Mouse (Mus musculus) CH12.LX (cell line): ENCODE data around the gene Zfp618. TPM values are rescaled to one million over a fixed set of nuclear protein-coding genes. Genes with fewer than 3 reads are reported as not detected.

Experiments used
- DNase-seq: peaks from one replicate; pipeline ENCODE4 v3.0.0-alpha.2; 2013; ENCODE audit errors: extremely low read depth
- H3K27ac ChIP-seq: 2 replicates; pipeline ENCODE4 v1.5.1; 2012; ENCODE audit warnings: low read depth, mild to moderate bottlenecking, control low read depth, moderate library complexity; ENCODE audit not compliant: insufficient read depth
- H3K27me3 ChIP-seq: replicated peaks from 2 replicates; pipeline ENCODE3; 2012; ENCODE audit warnings: inconsistent platforms
- H3K36me3 ChIP-seq, 2 experiments: replicated peaks in 1 of 2; 2 replicates each; pipeline versions ENCODE3 to v1.6.1; 2012; ENCODE audit warnings: inconsistent platforms in 1 of 2, low read length in 1 of 2, mild to moderate bottlenecking in 1 of 2, mixed read lengths in 1 of 2, moderate library complexity in 1 of 2; ENCODE audit not compliant: control insufficient read depth in 1 of 2, insufficient read depth in 1 of 2
- H3K4me1 ChIP-seq, 2 experiments: 2 replicates each; pipeline ENCODE4 v1.6.1; 2012; ENCODE audit warnings: inconsistent platforms in 1 of 2, moderate library complexity in 1 of 2; ENCODE audit not compliant: insufficient read depth in 2 of 2, control insufficient read depth in 1 of 2
- H3K4me2 ChIP-seq: 2 replicates; pipeline ENCODE4 v1.6.1; 2012; ENCODE audit warnings: low read depth, mild to moderate bottlenecking, control low read depth; ENCODE audit not compliant: poor library complexity, insufficient read depth, severe bottlenecking
- H3K4me3 ChIP-seq, 3 experiments: fragments of 150-350 bp in 1 of 3; sonication (generic) in 1 of 3; replicated peaks in 1 of 3; 2 replicates each; pipeline versions ENCODE3 to v1.5.1; 2011 to 2012; ENCODE audit warnings: low read depth in 2 of 3, low read length in 2 of 3, mild to moderate bottlenecking in 2 of 3, moderate library complexity in 2 of 3, control low read depth in 1 of 3, improper control_type of control experiment in 1 of 3, inconsistent platforms in 1 of 3, mixed read lengths in 1 of 3; ENCODE audit not compliant: poor library complexity in 1 of 3
- H3K79me2 ChIP-seq: replicated peaks from 2 replicates; pipeline ENCODE4 v1.6.1; 2012; ENCODE audit warnings: mild to moderate bottlenecking, moderate library complexity; ENCODE audit not compliant: control insufficient read depth, poor library complexity, insufficient read depth, severe bottlenecking; ENCODE audit errors: extremely low read depth
- H3K9ac ChIP-seq: 2 replicates; pipeline ENCODE4 v1.6.1; 2012; ENCODE audit warnings: low read depth, mild to moderate bottlenecking, control low read depth, moderate library complexity; ENCODE audit not compliant: insufficient read depth
- H3K9me3 ChIP-seq: replicated peaks from 2 replicates; pipeline ENCODE3; 2012; ENCODE audit warnings: low read length, inconsistent platforms, mixed read lengths
- CHD1 ChIP-seq: IDR thresholded peaks from 2 replicates; pipeline ENCODE4 v1.6.1; 2012; ENCODE audit warnings: low read depth, low read length, improper control_type of control experiment, inconsistent platforms
- CTCF ChIP-seq, 2 experiments: IDR thresholded peaks in 1 of 2; conservative IDR thresholded peaks in 1 of 2; 2 replicates each; pipeline ENCODE4 v1.5.1; 2011 to 2012; ENCODE audit warnings: low read depth in 2 of 2, low read length in 2 of 2, improper control_type of control experiment in 1 of 2, inconsistent platforms in 1 of 2, mild to moderate bottlenecking in 1 of 2, moderate library complexity in 1 of 2
- E2F4 ChIP-seq: IDR thresholded peaks from 2 replicates; pipeline ENCODE4 v1.6.1; 2011; ENCODE audit warnings: low read depth, low read length, improper control_type of control experiment; ENCODE audit not compliant: insufficient replicate concordance
- ELF1 ChIP-seq: IDR thresholded peaks from 2 replicates; pipeline ENCODE4 v1.6.1; 2014; ENCODE audit warnings: low read depth, mild to moderate bottlenecking, inconsistent platforms, low read length, improper control_type of control experiment
- EP300 ChIP-seq: IDR thresholded peaks from 2 replicates; pipeline ENCODE4 v1.6.1; 2011; ENCODE audit warnings: low read length, improper control_type of control experiment
- ETS1 ChIP-seq: conservative IDR thresholded peaks from 2 replicates; pipeline ENCODE4 v1.6.1; 2012; ENCODE audit warnings: low read depth, mild to moderate bottlenecking, inconsistent platforms, low read length, improper control_type of control experiment, moderate library complexity
- GABPA ChIP-seq: IDR thresholded peaks from 2 replicates; pipeline ENCODE4 v1.6.1; 2012; ENCODE audit warnings: low read depth, low read length, improper control_type of control experiment, inconsistent platforms; ENCODE audit not compliant: insufficient replicate concordance
- HCFC1 ChIP-seq: IDR thresholded peaks from 2 replicates; pipeline ENCODE4 v1.6.1; 2012; ENCODE audit warnings: low read depth, mild to moderate bottlenecking, inconsistent platforms, low read length, improper control_type of control experiment
- JUN ChIP-seq: IDR thresholded peaks from 2 replicates; pipeline ENCODE4 v1.6.1; 2011; ENCODE audit warnings: low read depth, mild to moderate bottlenecking, low read length, improper control_type of control experiment, moderate library complexity; ENCODE audit not compliant: insufficient read depth
- JUND ChIP-seq: conservative IDR thresholded peaks from 2 replicates; pipeline ENCODE4 v1.6.1; 2011; ENCODE audit warnings: low read depth, low read length, improper control_type of control experiment
- KAT2A ChIP-seq: IDR thresholded peaks from 2 replicates; pipeline ENCODE4 v1.6.1; 2012; ENCODE audit warnings: low read length, improper control_type of control experiment, inconsistent platforms; ENCODE audit not compliant: insufficient replicate concordance
- MAZ ChIP-seq: IDR thresholded peaks from 2 replicates; pipeline ENCODE4 v1.6.1; 2012; ENCODE audit warnings: low read depth, mild to moderate bottlenecking, inconsistent platforms, low read length, improper control_type of control experiment, moderate library complexity
- MXI1 ChIP-seq: IDR thresholded peaks from 2 replicates; pipeline ENCODE4 v1.6.1; 2011; ENCODE audit warnings: mild to moderate bottlenecking, low read depth, low read length, improper control_type of control experiment
- MYC ChIP-seq: IDR thresholded peaks from 2 replicates; pipeline ENCODE4 v1.6.1; 2011; ENCODE audit warnings: low read depth, mild to moderate bottlenecking, improper control_type of control experiment, low read length
- NELFE ChIP-seq: IDR thresholded peaks from 2 replicates; pipeline ENCODE4 v1.6.1; 2011; ENCODE audit warnings: low read depth, low read length, improper control_type of control experiment
- PAX5 ChIP-seq: IDR thresholded peaks from 2 replicates; pipeline ENCODE4 v1.6.1; 2012; ENCODE audit warnings: low read length, inconsistent platforms, mixed read lengths
- POLR2AphosphoS2 ChIP-seq: IDR thresholded peaks from 2 replicates; pipeline ENCODE4 v1.6.1; 2011; ENCODE audit warnings: low read depth, low read length, improper control_type of control experiment
- SIN3A ChIP-seq: IDR thresholded peaks from 2 replicates; pipeline ENCODE4 v1.6.1; 2012; ENCODE audit warnings: low read length, improper control_type of control experiment, inconsistent platforms
- USF1 ChIP-seq: IDR thresholded peaks from 2 replicates; pipeline ENCODE4 v1.6.1; 2014; ENCODE audit warnings: low read depth, mild to moderate bottlenecking, inconsistent platforms, low read length, improper control_type of control experiment
- USF2 ChIP-seq: conservative IDR thresholded peaks from 2 replicates; pipeline ENCODE4 v1.6.1; 2011; ENCODE audit warnings: low read depth, low read length, improper control_type of control experiment
- ZC3H11A ChIP-seq: IDR thresholded peaks from 2 replicates; pipeline ENCODE4 v1.6.1; 2012; ENCODE audit warnings: low read depth, mild to moderate bottlenecking, inconsistent platforms, low read length, improper control_type of control experiment
- ZNF384 ChIP-seq: IDR thresholded peaks from 2 replicates; pipeline ENCODE4 v1.6.1; 2012; ENCODE audit warnings: low read depth, low read length, improper control_type of control experiment, inconsistent platforms
- dilution Hi-C: fragments of 300-500 bp; cut with MboI; formaldehyde crosslinking; loops from 2 replicates; pipeline ENCODE4 v1.14.3; 2020; ENCODE audit warnings: low sequenced_read_pairs; ENCODE audit not compliant: extremely low pct_unique_long_range_greater_than_20kb, extremely low pct_ligation_motif_present
- in situ Hi-C: fragments of 300-500 bp; cut with MboI; formaldehyde crosslinking; loops from 3 replicates; pipeline ENCODE4 v1.14.3; 2019; ENCODE audit warnings: low sequenced_read_pairs, low pct_ligation_motif_present, low pct_unique_long_range_greater_than_20kb, mixed read lengths
- polyA plus RNA-seq: library from polyadenylated mRNA; unstranded; fragments of >175 nt; gene quantifications from 2 replicates; pipeline ENCODE4 v1.2.1, GENCODE M21; 2012; ENCODE audit warnings: low read depth; ENCODE audit not compliant: insufficient read length
- total RNA-seq, 2 experiments: library from RNA; depleted of rRNA; stranded (reverse); fragments of 300-350 nt in 1 of 2; fragments of >200 nt in 1 of 2; gene quantifications; 2 replicates each; pipeline ENCODE4 v1.2.3; 2012 to 2014

The Zfp618 gene
- total and polyA plus RNA-seq, 3 experiments: not detected

DNA sequence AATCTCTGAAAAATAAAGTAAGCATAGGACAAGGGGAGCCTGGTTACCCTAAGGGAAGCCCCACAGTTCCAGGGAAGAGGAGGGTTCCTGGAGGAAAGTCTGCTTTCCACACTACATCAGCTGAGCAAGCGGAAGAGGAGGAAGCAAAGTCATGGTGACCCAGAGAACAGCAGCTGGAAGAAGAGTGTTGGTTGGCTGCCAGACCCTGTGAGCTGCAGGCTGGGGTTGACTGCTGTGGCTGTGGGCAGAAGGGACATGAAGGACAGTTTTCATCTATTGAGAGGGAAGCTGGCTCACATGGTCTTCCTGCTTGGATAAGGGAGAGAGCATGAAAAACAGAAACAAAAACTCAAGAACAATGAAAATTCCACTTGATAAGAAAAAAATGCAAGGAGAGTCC lies 132.2 kb downstream of the Zfp618 start:
- H3K36me3 ChIP-seq: no peaks in the 10 kb centered on the region
- peaks cover 76% of the 10 kb centered on the region for H3K27me3 ChIP-seq
- TF ChIP-seq SIN3A (no peak), NELFE (no peak), ELF1 (no peak), USF2 (no peak), MAZ (no peak), HCFC1 (no peak)
- no peak overlapping the region for H3K4me3 ChIP-seq
- H3K9ac ChIP-seq: no peak overlapping the region
- dilution Hi-C loops (no loop called here), in situ Hi-C loops (no loop called here)
- H3K27ac ChIP-seq: no peak overlapping the region
- H3K4me2 ChIP-seq: no peak overlapping the region
- DNase-seq: no peak
- H3K79me2 ChIP-seq: no peaks in the 10 kb centered on the region
- no peaks in the 10 kb centered on the region for H3K4me1 ChIP-seq
- H3K9me3 ChIP-seq: no peaks in the 10 kb centered on the region

DNA sequence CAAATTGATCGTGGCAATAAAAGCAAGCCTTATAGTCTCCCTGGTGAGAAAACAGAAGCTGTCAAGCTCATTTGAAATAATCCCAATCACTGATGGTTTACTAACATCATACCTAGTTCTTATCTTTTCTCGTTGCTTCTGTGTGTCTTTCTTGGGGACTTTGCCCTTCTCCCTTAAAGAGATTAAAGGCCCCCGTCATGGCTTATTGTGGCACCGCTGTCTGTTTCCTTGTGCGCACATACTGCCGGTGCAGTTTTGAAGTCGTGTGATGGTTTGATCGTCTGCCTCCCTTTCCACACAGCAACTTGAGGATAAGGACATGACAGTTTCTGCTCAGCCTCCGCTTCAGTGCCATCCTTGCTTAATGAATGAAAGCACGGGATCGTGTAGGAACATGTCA lies 135.1 kb downstream of the Zfp618 start:
- DNase-seq: no peak
- in situ Hi-C loops: loop anchor here (25.0 kb wide), 1 partner anchor 313 kb away; no protein-coding TSS in a partner anchor
- dilution Hi-C loops: no loop called here
- Histone ChIP-seq H3K79me2 (no peaks in the 10 kb centered on the region), H3K9me3 (no peaks in the 10 kb centered on the region), H3K4me2 (no peak overlapping the region), H3K36me3 (no peaks in the 10 kb centered on the region), H3K27ac (no peak overlapping the region), H3K9ac (no peak overlapping the region), H3K27me3 (peaks cover 80% of the 10 kb centered on the region), H3K4me1 (no peaks in the 10 kb centered on the region), H3K4me3 (no peak overlapping the region)
- no peak for TF ChIP-seq JUND
- TF ChIP-seq KAT2A: no peak

DNA sequence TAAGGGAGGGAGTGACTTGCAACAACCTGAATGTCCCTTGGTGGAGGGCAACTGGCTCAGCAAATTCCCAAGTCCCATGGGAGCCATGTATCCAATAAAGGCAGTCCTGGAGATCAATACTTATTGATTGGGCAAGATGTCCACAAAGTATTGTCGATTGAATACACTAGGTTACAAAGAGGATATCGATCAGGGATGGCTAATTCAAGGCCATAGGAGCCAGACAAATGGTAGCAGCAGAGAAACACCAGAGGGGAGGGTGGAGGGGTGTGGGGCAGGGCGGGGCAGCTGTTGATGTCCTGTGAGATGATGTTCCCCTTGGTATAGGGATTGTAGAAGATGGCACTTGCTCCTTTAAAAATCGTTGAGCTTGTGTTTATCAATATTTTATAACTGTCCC lies 136.7 kb downstream of the Zfp618 start:
- Histone ChIP-seq H3K36me3 (no peaks in the 10 kb centered on the region), H3K27me3 (peaks cover 75% of the 10 kb centered on the region), H3K9me3 (no peaks in the 10 kb centered on the region), H3K79me2 (no peaks in the 10 kb centered on the region), H3K4me2 (no peak overlapping the region), H3K9ac (no peak overlapping the region), H3K27ac (no peak overlapping the region), H3K4me3 (no peak overlapping the region), H3K4me1 (no peaks in the 10 kb centered on the region)
- dilution Hi-C loops: no loop called here
- in situ Hi-C loops: loop anchor here (25.0 kb wide), 1 partner anchor 315 kb away; no protein-coding TSS in a partner anchor
- no peak for DNase-seq
- TF ChIP-seq PAX5 (no peak), MYC (no peak), GABPA (no peak), CHD1 (no peak), USF1 (no peak), JUN (no peak), ETS1 (no peak), SIN3A (no peak), E2F4 (no peak), JUND (no peak), EP300 (no peak), POLR2AphosphoS2 (no peak), MXI1 (no peak), KAT2A (no peak), CTCF (conservative IDR thresholded peaks at IDR 0.05 in 1 of 2, IDR thresholded peaks at IDR 0.05 in 1 of 2; ENCODE audit: low read depth in 2 of 2, low read length in 2 of 2) (no peak), ZNF384 (no peak), ZC3H11A (no peak)
